Mouse (Mus musculus) G1E (cell line): ENCODE data around the gene Fam166a.

Experiments
- CTCF ChIP-seq: IDR thresholded peaks from 2 replicates; pipeline ENCODE4 v1.5.1; 2012; ENCODE audit warnings: low read depth, low read length, inconsistent platforms, mixed read lengths
- GATA1 ChIP-seq: IDR thresholded peaks from 2 replicates; pipeline ENCODE4 v1.6.1; 2012; ENCODE audit warnings: borderline replicate concordance, low read length, inconsistent platforms, mixed read lengths
- GATA2 ChIP-seq: IDR thresholded peaks from 2 replicates; pipeline ENCODE4 v1.6.1; 2012; ENCODE audit warnings: low read depth, low read length, inconsistent platforms, borderline replicate concordance
- POLR2AphosphoS5 ChIP-seq: IDR thresholded peaks from 2 replicates; pipeline ENCODE4 v1.6.1; 2012; ENCODE audit warnings: low read depth, low read length, inconsistent platforms; ENCODE audit not compliant: insufficient replicate concordance
- TAL1 ChIP-seq: conservative IDR thresholded peaks from 2 replicates; pipeline ENCODE4 v1.6.1; 2012; ENCODE audit warnings: low read depth, low read length, inconsistent platforms, mixed read lengths

GRCm38 (mm10) chr2:25196172-25196954, 22.2 kb upstream of the Fam166a start, which contains the start of gene Tor4a:
- TF ChIP-seq GATA1 (no peak), CTCF (no peak), TAL1 (no peak), POLR2AphosphoS5 (no peak), GATA2 (no peak)
